Mouse (Mus musculus): Measurements from ENCODE around the gene Nrn1l. TPM values are rescaled to one million over a fixed set of nuclear protein-coding genes. Genes with fewer than 3 reads are reported as not detected.
A peak's percentile ranks its signal among the peaks of the same experiment; 100 is the strongest.

Gene Nrn1l
- total and polyA plus RNA-seq, 2 experiments from 2014 or later = 0.36 TPM; not detected in 1

- Histone ChIP-seq H3K36me3 (ENCODE audit: insufficient read depth) (peaks cover under 1% of the 10 kb centered on the region), H3K9ac (peak overlapping the region; percentile 61; the same call in 1 of the 2 replicates), H3K27me3 (ENCODE audit: insufficient read depth, low read length) (no peaks in the 10 kb centered on the region), H3K4me2 (ENCODE audit: low read depth) (peak overlapping the region; percentile 29; the same call in 1 of the 2 replicates), H3K9me3 (ENCODE audit: low read length) (no peaks in the 10 kb centered on the region), H3K4me3 (ENCODE audit: low read depth, low read length) (peak overlapping the region; percentile 83), H3K27ac (ENCODE audit: low read depth, low read length) (no peak overlapping the region), H3K4me1 (ENCODE audit: insufficient read depth) (peaks cover 21% of the 10 kb centered on the region; the same call in 1 of the 2 replicates)
- TF ChIP-seq CTCF (IDR thresholded peaks at IDR 0.05; ENCODE audit: low read depth) = no peak
- DNase-seq (no peak), ATAC-seq (no peak)
- 30% methylated on average over 8 of the region's 8 CpGs for WGBS
These were observed 39.1 kb upstream of the Nrn1l start for GRCm38 (mm10) chr8:105854303-105854702.

GRCm38 (mm10) chr8:105854715-105855216 lies 38.6 kb upstream of the Nrn1l start, which contains the start of gene Thap11:
Gene Thap11 (plus strand): TSS chr8:105855132.
- DNase-seq = peak; percentile 95
- H3K36me3 ChIP-seq (ENCODE audit: insufficient read depth) = no peaks in the 10 kb centered on the region
- under 1% methylated on average over 43 of the region's 43 CpGs for WGBS

DNA sequence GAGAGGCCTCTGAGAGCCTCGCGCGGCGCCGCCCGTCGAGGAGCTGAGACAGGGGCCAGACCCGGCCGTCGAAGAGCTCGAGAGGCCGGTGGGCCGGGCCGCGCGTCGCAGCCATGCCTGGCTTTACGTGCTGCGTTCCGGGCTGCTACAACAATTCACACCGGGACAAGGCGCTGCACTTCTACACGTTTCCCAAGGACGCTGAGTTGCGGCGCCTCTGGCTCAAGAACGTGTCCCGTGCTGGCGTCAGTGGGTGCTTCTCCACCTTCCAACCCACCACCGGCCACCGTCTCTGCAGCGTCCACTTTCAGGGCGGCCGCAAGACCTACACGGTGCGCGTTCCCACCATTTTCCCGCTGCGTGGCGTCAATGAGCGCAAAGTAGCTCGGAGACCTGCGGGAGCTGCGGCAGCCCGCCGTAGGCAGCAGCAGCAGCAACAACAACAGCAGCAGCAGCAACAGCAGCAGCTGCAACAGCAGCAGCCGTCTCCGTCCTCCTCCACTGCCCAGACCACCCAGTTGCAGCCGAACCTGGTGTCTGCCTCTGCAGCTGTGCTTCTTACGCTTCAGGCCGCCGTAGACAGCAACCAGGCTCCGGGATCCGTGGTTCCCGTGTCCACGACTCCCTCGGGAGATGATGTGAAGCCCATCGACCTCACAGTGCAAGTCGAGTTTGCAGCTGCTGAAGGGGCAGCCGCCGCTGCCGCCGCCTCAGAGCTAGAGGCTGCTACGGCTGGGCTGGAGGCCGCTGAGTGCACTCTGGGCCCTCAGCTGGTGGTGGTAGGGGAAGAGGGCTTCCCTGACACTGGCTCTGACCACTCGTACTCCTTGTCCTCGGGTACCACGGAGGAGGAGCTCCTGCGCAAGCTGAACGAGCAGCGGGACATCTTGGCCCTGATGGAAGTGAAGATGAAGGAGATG lies 37.9 kb upstream of the Nrn1l start:
- Histone ChIP-seq H3K27me3 (ENCODE audit: insufficient read depth, low read length) (no peaks in the 10 kb centered on the region), H3K9me3 (ENCODE audit: low read length) (no peaks in the 10 kb centered on the region), H3K36me3 (ENCODE audit: insufficient read depth) (no peaks in the 10 kb centered on the region), H3K27ac (ENCODE audit: low read depth, low read length) (peak overlapping the region; percentile 85), H3K4me2 (ENCODE audit: low read depth) (peak overlapping the region; percentile 92), H3K9ac (peak overlapping the region; percentile 61), H3K4me1 (ENCODE audit: insufficient read depth) (peaks cover 20% of the 10 kb centered on the region; the same call in 1 of the 2 replicates), H3K4me3 (ENCODE audit: low read depth, low read length) (peak overlapping the region; percentile 83)
- DNase-seq (no peak), ATAC-seq (peak; percentile 28)
- TF ChIP-seq CTCF (IDR thresholded peaks at IDR 0.05; ENCODE audit: low read depth) = peak; percentile 14; the same call in 1 of the 2 replicates
- WGBS = 3% methylated on average over 71 of the region's 71 CpGs

More at GRCm38 (mm10) chr8:105854715-105855216, 38.6 kb upstream of the Nrn1l start, which contains the start of gene Thap11:
- Histone ChIP-seq H3K27me3 (ENCODE audit: insufficient read depth, low read length) (no peaks in the 10 kb centered on the region), H3K9ac (peak within 1 kb of the TSS; percentile 61), H3K4me1 (ENCODE audit: insufficient read depth) (peaks cover 21% of the 10 kb centered on the region; the same call in 1 of the 2 replicates), H3K4me2 (ENCODE audit: low read depth) (peak within 1 kb of the TSS; percentile 92), H3K4me3 (ENCODE audit: low read depth, low read length) (peak within 1 kb of the TSS; percentile 83), H3K9me3 (ENCODE audit: low read length) (no peaks in the 10 kb centered on the region), H3K27ac (ENCODE audit: low read depth, low read length) (peak within 1 kb of the TSS; percentile 85)
- TF ChIP-seq CTCF (IDR thresholded peaks at IDR 0.05; ENCODE audit: low read depth) = peak; percentile 87
- peak; percentile 93 for ATAC-seq

- 28% methylated on average over 15 of the region's 15 CpGs for WGBS
- DNase-seq (no peak), ATAC-seq (no peak)
- H3K4me3 ChIP-seq (ENCODE audit: low read depth, low read length) = peak overlapping the region; percentile 83
- TF ChIP-seq CTCF (IDR thresholded peaks at IDR 0.05; ENCODE audit: low read depth) = no peak
- H3K9me3 ChIP-seq (ENCODE audit: low read length) = no peaks in the 10 kb centered on the region
- H3K36me3 ChIP-seq (ENCODE audit: insufficient read depth) = no peaks in the 10 kb centered on the region
- no peaks in the 10 kb centered on the region for H3K27me3 ChIP-seq (ENCODE audit: insufficient read depth, low read length)
- H3K4me1 ChIP-seq (ENCODE audit: insufficient read depth) = peaks cover 17% of the 10 kb centered on the region; the same call in 1 of the 2 replicates
- peak overlapping the region; percentile 85 for H3K27ac ChIP-seq (ENCODE audit: low read depth, low read length)
- H3K9ac ChIP-seq = peak overlapping the region; percentile 61
- peak overlapping the region; percentile 92 for H3K4me2 ChIP-seq (ENCODE audit: low read depth)
These were observed 37.1 kb upstream of the Nrn1l start for GRCm38 (mm10) chr8:105856168-105856835.

DNA sequence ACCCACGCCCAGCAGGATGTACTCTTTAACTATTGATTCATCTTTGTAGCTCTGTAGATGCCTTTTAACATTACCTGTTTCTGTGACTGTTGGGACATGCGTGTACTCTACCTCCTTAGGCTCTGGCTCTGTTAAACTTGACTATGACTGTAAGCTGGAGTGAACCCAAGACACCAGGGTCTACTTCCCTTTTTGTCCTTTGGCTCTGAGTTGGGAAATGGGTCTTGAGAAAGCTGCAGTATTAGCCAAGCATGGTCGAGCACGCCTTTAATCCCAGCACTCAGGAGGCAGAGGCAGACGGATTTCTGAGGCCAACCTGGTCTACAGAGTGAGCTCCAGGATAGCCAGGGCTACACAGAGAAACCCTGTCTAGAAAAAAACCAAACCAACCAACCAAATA lies 34.9 kb upstream of the Nrn1l start:
- no peak for TF ChIP-seq CTCF (IDR thresholded peaks at IDR 0.05; ENCODE audit: low read depth)
- no peak overlapping the region for H3K4me2 ChIP-seq (ENCODE audit: low read depth)
- H3K27ac ChIP-seq (ENCODE audit: low read depth, low read length) = no peak overlapping the region
- H3K4me3 ChIP-seq (ENCODE audit: low read depth, low read length) = no peak overlapping the region
- H3K36me3 ChIP-seq (ENCODE audit: insufficient read depth) = no peaks in the 10 kb centered on the region
- peaks cover 28% of the 10 kb centered on the region for H3K4me1 ChIP-seq (ENCODE audit: insufficient read depth)
- DNase-seq = no peak
- 81% methylated on average over 5 of the region's 5 CpGs for WGBS
- no peak overlapping the region for H3K9ac ChIP-seq
- H3K27me3 ChIP-seq (ENCODE audit: insufficient read depth, low read length) = no peaks in the 10 kb centered on the region
- no peaks in the 10 kb centered on the region for H3K9me3 ChIP-seq (ENCODE audit: low read length)
- no peak for ATAC-seq

GRCm38 (mm10) chr8:105859314-105859713 lies 34.1 kb upstream of the Nrn1l start:
- 75% methylated on average over 5 of the region's 5 CpGs for WGBS
- ATAC-seq (no peak), DNase-seq (no peak)
- no peak for TF ChIP-seq CTCF (IDR thresholded peaks at IDR 0.05; ENCODE audit: low read depth)
- Histone ChIP-seq H3K4me3 (ENCODE audit: low read depth, low read length) (no peak overlapping the region), H3K27me3 (ENCODE audit: insufficient read depth, low read length) (no peaks in the 10 kb centered on the region), H3K27ac (ENCODE audit: low read depth, low read length) (no peak overlapping the region), H3K36me3 (ENCODE audit: insufficient read depth) (no peaks in the 10 kb centered on the region), H3K9ac (no peak overlapping the region), H3K4me2 (ENCODE audit: low read depth) (no peak overlapping the region), H3K9me3 (ENCODE audit: low read length) (no peaks in the 10 kb centered on the region), H3K4me1 (ENCODE audit: insufficient read depth) (peaks cover 28% of the 10 kb centered on the region)

All from forebrain, postnatal 0 days (tissue).